ENCODE assay signal across 15 mouse cellular contexts in genomic region chr12:100998564-100998962, GRCm38 (mm10). TPM values are rescaled to one million over a fixed set of nuclear protein-coding genes. Genes with fewer than 3 reads are reported as not detected.
DNase-seq lines count a peak whose midpoint lies in the region; ATAC-seq and TF ChIP-seq lines count a peak whose summit lies in the region.
"Had no signal": no experiment of that assay in that cellular context is flagged by ENCODE, and none has a peak within 500 bp of the region (broad histone marks: within the 10 kb centered on the region; RNA-seq: fewer than 3 reads in every experiment).

No protein-coding gene starts in this region.

- H3K27ac ChIP-seq in forebrain, embryonic 10.5 days: peak overlapping the region; percentile 66
- no peak overlapping the region for H3K27ac ChIP-seq in forebrain, embryonic 14.5 days (ENCODE audit: low read depth, low read length)
- H3K27ac ChIP-seq in liver, adult 2 months (replicated peaks; ENCODE audit: insufficient read depth, low read depth, low read length): no peak overlapping the region
- H3K27ac ChIP-seq in intestine, embryonic 16.5 days (ENCODE audit: low read length): peak overlapping the region; percentile 62
- H3K27ac ChIP-seq: heart, embryonic 15.5 days had no signal

- peaks cover 100% of the 10 kb centered on the region for H3K4me1 ChIP-seq in forebrain, embryonic 10.5 days
- peaks cover 17% of the 10 kb centered on the region for H3K4me1 ChIP-seq in forebrain, embryonic 14.5 days (ENCODE audit: control insufficient read depth, insufficient read depth, low read length)
- peaks cover 6% of the 10 kb centered on the region for H3K4me1 ChIP-seq in liver, adult 2 months (ENCODE audit: control insufficient read depth, insufficient read depth, low read length)
- H3K4me1 ChIP-seq in intestine, embryonic 16.5 days (ENCODE audit: control insufficient read depth, insufficient read depth, low read length): peaks cover 55% of the 10 kb centered on the region

- H3K4me3 ChIP-seq in forebrain, embryonic 10.5 days: no peak overlapping the region
- no peak overlapping the region for H3K4me3 ChIP-seq in forebrain, embryonic 14.5 days (ENCODE audit: low read depth, low read length)
- H3K4me3 ChIP-seq in liver, adult 2 months (ENCODE audit: insufficient read depth, low read depth, low read length): no peak overlapping the region
- H3K4me3 ChIP-seq in intestine, embryonic 16.5 days (ENCODE audit: low read length): no peak overlapping the region
- H3K4me3 ChIP-seq in myocyte: no peak overlapping the region
- H3K4me3 ChIP-seq: erythroblast, embryonic 14.5 days; heart, embryonic 15.5 days had no signal

- DNase-seq in forebrain, embryonic 10.5 days (ENCODE audit: extremely low spot score, low spot score): no peak
- no peak for DNase-seq in forebrain, embryonic 14.5 days (ENCODE audit: low spot score)
- DNase-seq in liver, adult 2 months (ENCODE audit: extremely low read depth, low read depth, low spot score): peak; percentile 80
- DNase-seq in liver: no peak
- no peak for DNase-seq in frontal cortex, adult 2 months (ENCODE audit: extremely low spot score in 1 of 2, low spot score in 1 of 2)
- DNase-seq in spleen, postnatal 14 days (ENCODE audit: low spot score in 2 of 2): no peak
- DNase-seq: cerebellum, adult 11-12 months; gastrocnemius, postnatal 25 days; kidney, postnatal 25 days; lung, adult 18-20 months; right cerebral cortex, postnatal 4 days had no signal

- peaks cover 11% of the 10 kb centered on the region for H3K36me3 ChIP-seq in forebrain, embryonic 10.5 days (replicated peaks)
- no peaks in the 10 kb centered on the region for H3K36me3 ChIP-seq in forebrain, embryonic 14.5 days (ENCODE audit: control insufficient read depth, insufficient read depth, low read length)
- no peaks in the 10 kb centered on the region for H3K36me3 ChIP-seq in liver, adult 2 months (ENCODE audit: control insufficient read depth, insufficient read depth, low read length)
- H3K36me3 ChIP-seq in intestine, embryonic 16.5 days (ENCODE audit: control insufficient read depth, insufficient read depth, low read length): no peaks in the 10 kb centered on the region
- H3K36me3 ChIP-seq in myocyte (ENCODE audit: control insufficient read depth, insufficient read depth): no peaks in the 10 kb centered on the region
- H3K36me3 ChIP-seq: heart, embryonic 15.5 days had no signal

- no peaks in the 10 kb centered on the region for H3K79me2 ChIP-seq in liver, adult 2 months (ENCODE audit: control insufficient read depth, insufficient read depth, low read length)
- peaks cover 30% of the 10 kb centered on the region for H3K79me2 ChIP-seq in myocyte (ENCODE audit: control insufficient read depth, insufficient read depth)

- H3K27me3 ChIP-seq in forebrain, embryonic 10.5 days (ENCODE audit: poor library complexity, severe bottlenecking): no peaks in the 10 kb centered on the region
- H3K27me3 ChIP-seq in forebrain, embryonic 14.5 days (replicated peaks; ENCODE audit: control insufficient read depth, insufficient read depth, low read length): no peaks in the 10 kb centered on the region
- no peaks in the 10 kb centered on the region for H3K27me3 ChIP-seq in liver, adult 2 months (ENCODE audit: control insufficient read depth, insufficient read depth, low read length)
- no peaks in the 10 kb centered on the region for H3K27me3 ChIP-seq in intestine, embryonic 16.5 days (replicated peaks; ENCODE audit: control insufficient read depth, insufficient read depth, low read length)
- no peaks in the 10 kb centered on the region for H3K27me3 ChIP-seq in myocyte (ENCODE audit: control insufficient read depth, insufficient read depth, insufficient read length)

- no peak for TF ChIP-seq CTCF in liver, adult 2 months (IDR thresholded peaks at IDR 0.05; ENCODE audit: low read depth, low read length)

- H3K4me2 ChIP-seq in forebrain, embryonic 14.5 days (ENCODE audit: low read length): no peak overlapping the region
- H3K4me2 ChIP-seq in intestine, embryonic 16.5 days (ENCODE audit: low read depth, low read length): peak overlapping the region; percentile 15; the same call in 1 of the 2 replicates
- H3K4me2 ChIP-seq in myocyte (ENCODE audit: low read depth): peak overlapping the region; percentile 77
- H3K4me2 ChIP-seq: heart, embryonic 15.5 days had no signal

- H3K9ac ChIP-seq in forebrain, embryonic 14.5 days (ENCODE audit: low read length): no peak overlapping the region
- no peak overlapping the region for H3K9ac ChIP-seq in liver, adult 2 months (ENCODE audit: low read depth, low read length)
- 0 out of 2 replicates have a peak overlapping the region, but pooled peaks have one; percentile 27 for H3K9ac ChIP-seq in intestine, embryonic 16.5 days (ENCODE audit: low read depth, low read length)
- H3K9ac ChIP-seq: heart, embryonic 15.5 days had no signal

- WGBS in forebrain, embryonic 10.5 days: 66% methylated on average over 8 of the region's 8 CpGs
- 52% methylated on average over 8 of the region's 8 CpGs for WGBS in forebrain, embryonic 14.5 days
- 47% methylated on average over 8 of the region's 8 CpGs for WGBS in liver, adult 2 months
- 23% methylated on average over 8 of the region's 8 CpGs for WGBS in intestine, embryonic 16.5 days

- no peak for ATAC-seq in forebrain, embryonic 14.5 days
- ATAC-seq in intestine, embryonic 16.5 days: peak; percentile 24

- H3ac ChIP-seq in myocyte (ENCODE audit: control insufficient read depth, insufficient read length): no peak overlapping the region

- no peaks in the 10 kb centered on the region for H3K9me3 ChIP-seq in forebrain, embryonic 10.5 days
- H3K9me3 ChIP-seq in forebrain, embryonic 14.5 days (replicated peaks; ENCODE audit: control insufficient read depth, low read length): no peaks in the 10 kb centered on the region
- H3K9me3 ChIP-seq in intestine, embryonic 16.5 days (ENCODE audit: control insufficient read depth, low read length): no peaks in the 10 kb centered on the region
- H3K9me3 ChIP-seq: heart, embryonic 15.5 days had no signal

- TF ChIP-seq POLR2A in liver, adult 2 months (IDR thresholded peaks at IDR 0.05; ENCODE audit: extremely low read depth, insufficient read depth, low read length): no peak
- no peak for TF ChIP-seq POLR2A in myocyte (IDR thresholded peaks at IDR 0.05; ENCODE audit: insufficient read length, low read depth)

TF ChIP-seq in myocyte, 11 proteins besides CTCF, POLR2A, EP300 and RAD21:
- TF ChIP-seq CEBPB (IDR thresholded peaks at IDR 0.05; ENCODE audit: insufficient read depth, poor library complexity, severe bottlenecking) (peak; percentile 95), MYOD1 (IDR thresholded peaks at IDR 0.05; ENCODE audit: control insufficient read depth in 1 of 3, insufficient read length in 2 of 3, low read depth in 2 of 3) (peak in 2 of 3 experiments; percentile 48 to 63), TCF12 (IDR thresholded peaks at IDR 0.05; ENCODE audit: insufficient read depth, poor library complexity, severe bottlenecking) (no peak), REST (IDR thresholded peaks at IDR 0.05; ENCODE audit: insufficient read depth, insufficient read length) (no peak)

RNA-seq across cellular contexts. Expression of gene Ccdc88c, which starts 30.3 kb away (rescaled TPM):
- polyA plus RNA-seq in forebrain, embryonic 10.5 days (2016; fragmentation: Nextera tagmentation; extraction: Ambion mirVana): 19.8 and 22.6 TPM in 2 replicates
- polyA plus RNA-seq in forebrain, embryonic 14.5 days (2014; fragmentation: Nextera tagmentation; extraction: Ambion mirVana): 11.6 and 15.3 TPM in 2 replicates
- total RNA-seq in liver, adult 2 months (2014; rRNA removed): 1.3 and 1.7 TPM in 2 replicates
- polyA plus RNA-seq in liver, adult 2 months (2012; rRNA removed): 0.58 and 1.1 TPM in 2 replicates
- 13.1 and 13.6 TPM in 2 replicates for polyA plus RNA-seq in intestine, embryonic 16.5 days (2015; fragmentation: Nextera tagmentation; extraction: Ambion mirVana)
- polyA plus RNA-seq in myocyte (2012; fragmentation: generic; extraction: Trizol): 18.0 TPM
- 16.1 and 18.0 TPM in 2 replicates for polyA plus RNA-seq in frontal cortex, adult 2 months (2012; rRNA removed)

Comparison
In these comparisons a context has a peak if more than half of its experiments do, and no peak if none do; other contexts are left out.
1. H3K27ac ChIP-seq: peak in forebrain, embryonic 10.5 days (single experiment) and intestine, embryonic 16.5 days (single experiment); none in forebrain, embryonic 14.5 days (single experiment) and liver, adult 2 months (single experiment).